Mouse (Mus musculus): Measurements from ENCODE around the gene Myh13.

Myh13 gene

DNA sequence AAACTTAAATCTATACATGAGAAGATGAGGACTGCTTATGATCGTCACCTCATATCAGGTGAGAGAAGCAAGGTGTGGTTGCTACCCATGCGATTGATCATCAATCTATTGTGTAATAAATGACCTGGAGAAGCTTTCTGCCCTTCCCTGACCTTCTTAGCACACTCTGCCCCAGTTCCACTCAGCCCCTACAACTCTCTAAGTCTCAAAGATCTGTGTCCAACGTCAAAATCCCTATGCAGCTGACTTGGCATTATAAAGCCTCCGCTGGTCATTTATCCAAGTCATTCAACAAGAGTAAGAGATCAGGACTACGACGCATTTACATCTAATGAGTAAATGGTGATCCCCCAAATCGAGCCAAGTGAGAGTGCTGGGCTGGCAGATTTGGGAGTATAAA is at the start of gene Myh13:
Gene Myh13, plus strand, starts transcription at position 301 of the 400 bp plus-strand sequence.
- no peak for DNase-seq (ENCODE audit: low spot score in 2 of 2)

DNA sequence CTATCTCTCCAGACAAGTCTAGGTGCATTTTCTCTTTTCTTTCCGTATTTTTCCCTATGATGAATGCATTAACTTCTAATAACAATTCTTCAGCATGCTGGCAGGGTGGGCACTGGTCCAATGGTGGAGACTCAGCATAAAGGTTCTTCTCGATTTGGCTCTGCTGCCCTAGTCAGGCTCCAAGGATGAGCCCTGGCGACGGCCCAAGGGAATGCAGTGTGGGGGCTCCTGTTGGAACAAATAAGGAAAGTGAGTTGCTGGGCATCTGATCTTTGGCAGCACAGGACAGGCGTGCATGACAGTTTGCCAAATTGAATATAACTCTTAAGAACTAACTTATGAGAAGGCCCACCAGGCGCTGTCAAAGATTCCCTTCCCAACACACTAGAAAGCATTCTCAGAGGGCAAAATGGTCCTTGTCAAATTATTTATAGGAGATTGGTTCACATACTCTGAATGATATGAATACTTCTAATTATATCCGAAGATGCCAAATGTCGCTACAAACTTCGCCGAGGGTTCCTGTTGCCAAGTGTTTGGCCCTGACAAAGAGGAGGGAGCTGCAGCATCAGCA is 44.8 kb upstream of the Myh13 start, which contains the start of gene Myh8:
Gene Myh8, plus strand, starts transcription at position 524 of the 574 bp plus-strand sequence.
- no peak for DNase-seq (ENCODE audit: low spot score in 2 of 2)

- peak; percentile 17 to 47 for DNase-seq (ENCODE audit: low spot score in 2 of 2)
These were observed 28.0 kb upstream of the Myh13 start for GRCm38 (mm10) chr11:67293440-67293839.

GRCm38 (mm10) chr11:67313733-67314452 is 7.6 kb upstream of the Myh13 start:
- DNase-seq (ENCODE audit: low spot score in 2 of 2) = no peak

DNA sequence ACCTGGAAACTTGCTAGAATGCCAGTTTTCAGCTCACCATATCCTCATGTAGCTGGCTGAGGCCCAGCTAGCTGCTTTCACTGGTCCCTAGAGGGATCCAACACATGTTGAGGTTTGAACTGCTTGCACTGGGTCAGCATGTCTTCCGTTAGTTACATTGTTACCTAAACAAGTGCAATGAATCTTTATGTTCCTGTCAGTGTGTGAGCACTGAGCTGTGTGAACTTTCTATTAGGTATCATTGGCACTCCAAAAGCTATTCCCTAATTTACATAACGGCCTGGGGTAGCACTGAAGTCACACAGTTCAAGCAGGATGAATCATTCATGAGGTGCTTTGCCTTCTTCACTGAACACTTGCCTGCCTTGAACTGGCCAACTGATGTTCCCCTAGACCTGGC is 5.1 kb downstream of the Myh13 start:
- no peak for DNase-seq (ENCODE audit: low spot score in 2 of 2)

- no peak for DNase-seq (ENCODE audit: low spot score in 2 of 2)
These were observed 23.1 kb downstream of the Myh13 start for GRCm38 (mm10) chr11:67344556-67344955.

GRCm38 (mm10) chr11:67345186-67345855 is 23.9 kb downstream of the Myh13 start:
- no peak for DNase-seq (ENCODE audit: low spot score in 2 of 2)

DNA sequence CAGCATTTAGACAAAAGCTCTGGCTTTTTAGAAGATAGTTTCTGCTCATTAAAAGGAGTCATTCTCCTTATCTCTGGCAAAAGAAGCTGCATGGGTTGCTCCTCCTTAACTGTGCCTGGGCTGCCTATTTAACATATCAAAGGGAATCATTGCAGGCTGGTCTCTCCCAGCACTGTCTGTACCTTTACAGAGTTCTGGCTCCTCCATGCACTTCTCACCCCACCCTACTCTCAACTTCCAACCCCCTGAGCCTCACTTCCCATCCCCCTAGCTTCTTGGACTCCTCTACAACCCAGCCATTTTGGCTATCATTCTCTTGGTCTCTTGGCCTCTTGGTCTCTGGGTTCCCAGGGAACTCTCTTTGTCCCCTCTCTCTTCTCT is 24.4 kb downstream of the Myh13 start:
- no peak for DNase-seq (ENCODE audit: low spot score in 2 of 2)

GRCm38 (mm10) chr11:67350153-67350768 is 28.8 kb downstream of the Myh13 start:
- DNase-seq (ENCODE audit: low spot score in 2 of 2) = peak; percentile 89 to 91

DNA sequence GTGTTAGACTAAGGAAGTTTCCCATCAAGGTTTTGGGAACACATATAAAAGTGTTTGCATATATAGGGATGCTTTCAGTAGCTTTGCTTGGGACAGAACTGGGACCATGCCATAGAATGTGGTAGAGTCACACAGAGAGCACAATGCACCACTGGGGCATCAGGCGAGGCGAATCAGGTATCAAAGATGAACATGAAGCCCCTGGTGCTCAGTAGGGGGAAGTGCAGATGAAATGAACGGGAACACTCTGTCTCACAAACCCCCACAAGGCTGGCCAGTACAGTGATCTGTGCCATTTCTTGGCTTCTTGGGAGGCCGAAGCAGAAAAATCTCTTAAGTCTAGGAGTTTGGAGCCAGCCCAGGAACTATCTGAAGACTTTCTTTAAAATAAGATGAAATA is 31.6 kb downstream of the Myh13 start:
- no peak for DNase-seq (ENCODE audit: low spot score in 2 of 2)

DNA sequence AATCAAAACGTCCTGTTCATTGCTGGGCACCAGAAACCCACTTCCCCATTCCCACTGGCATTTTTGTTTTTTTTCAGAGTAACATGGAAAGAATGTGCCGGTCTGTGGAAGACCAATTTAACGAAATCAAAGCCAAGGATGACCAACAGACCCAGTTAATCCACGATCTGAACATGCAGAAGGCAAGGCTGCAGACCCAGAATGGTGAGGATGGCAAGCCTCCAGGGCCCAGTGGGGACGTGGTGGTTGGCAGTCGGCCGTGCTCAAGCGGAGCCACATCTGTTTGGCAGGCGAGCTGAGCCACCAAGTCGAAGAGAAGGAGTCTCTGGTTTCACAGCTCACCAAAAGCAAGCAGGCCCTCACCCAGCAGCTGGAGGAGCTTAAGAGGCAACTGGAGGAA is 36.6 kb downstream of the Myh13 start:
- no peak for DNase-seq (ENCODE audit: low spot score in 2 of 2)

GRCm38 (mm10) chr11:67362236-67362635 is 40.8 kb downstream of the Myh13 start:
- no peak for DNase-seq (ENCODE audit: low spot score in 2 of 2)

DNA sequence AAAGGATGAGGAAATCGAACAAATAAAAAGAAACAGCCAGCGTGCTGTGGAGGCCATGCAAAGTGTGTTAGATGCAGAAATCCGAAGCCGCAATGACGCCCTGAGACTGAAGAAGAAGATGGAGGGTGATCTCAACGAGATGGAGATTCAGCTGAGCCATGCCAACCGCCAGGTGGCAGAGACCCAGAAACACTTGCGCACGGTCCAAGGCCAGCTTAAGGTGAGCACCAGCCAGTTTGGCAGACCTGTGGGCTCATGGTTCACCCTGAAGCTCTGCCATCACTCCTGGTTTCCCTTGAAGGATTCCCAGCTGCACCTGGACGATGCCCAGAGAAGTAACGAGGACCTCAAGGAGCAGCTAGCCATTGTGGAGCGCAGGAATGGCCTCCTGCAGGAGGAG is 43.1 kb downstream of the Myh13 start:
- DNase-seq (ENCODE audit: low spot score in 2 of 2) = no peak

DNA sequence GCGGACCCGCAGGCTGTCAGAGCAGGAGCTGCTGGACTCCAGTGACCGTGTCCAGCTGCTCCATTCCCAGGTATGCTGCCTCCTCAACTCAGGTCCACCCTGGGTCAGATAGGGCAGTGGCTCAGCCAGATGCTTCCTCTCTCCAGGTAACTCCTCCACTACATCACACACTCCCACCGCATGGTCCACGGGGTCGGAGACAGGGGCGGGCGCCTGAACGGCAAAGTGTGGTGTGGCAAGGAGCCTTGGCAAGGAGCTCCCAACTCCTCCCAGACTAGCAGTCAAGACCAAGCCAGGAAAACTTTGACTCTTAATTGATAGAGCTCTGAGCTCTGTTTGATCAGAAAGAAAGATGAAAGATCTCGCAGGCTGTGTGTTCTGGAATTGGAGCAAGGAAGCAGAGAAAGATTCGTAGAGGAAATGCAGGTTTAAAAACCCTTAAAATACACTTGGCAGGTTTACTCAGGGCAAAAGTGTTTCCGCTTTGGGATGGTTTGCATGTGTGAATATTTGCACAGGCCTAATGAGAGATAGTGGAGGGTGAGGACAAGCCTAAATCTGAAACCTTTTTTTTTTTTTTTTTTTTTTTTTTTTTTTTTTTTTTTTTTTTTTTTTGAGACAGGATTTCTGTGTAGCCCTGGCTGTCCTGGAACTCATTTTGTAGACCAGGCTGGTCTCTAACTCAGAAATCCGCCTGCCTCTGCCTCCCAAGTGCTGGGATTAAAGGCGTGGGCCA is 43.7 kb downstream of the Myh13 start:
- no peak for DNase-seq (ENCODE audit: low spot score in 2 of 2)

GRCm38 (mm10) chr11:67366936-67367335 is 45.5 kb downstream of the Myh13 start:
- DNase-seq (ENCODE audit: low spot score in 2 of 2) = no peak

DNA sequence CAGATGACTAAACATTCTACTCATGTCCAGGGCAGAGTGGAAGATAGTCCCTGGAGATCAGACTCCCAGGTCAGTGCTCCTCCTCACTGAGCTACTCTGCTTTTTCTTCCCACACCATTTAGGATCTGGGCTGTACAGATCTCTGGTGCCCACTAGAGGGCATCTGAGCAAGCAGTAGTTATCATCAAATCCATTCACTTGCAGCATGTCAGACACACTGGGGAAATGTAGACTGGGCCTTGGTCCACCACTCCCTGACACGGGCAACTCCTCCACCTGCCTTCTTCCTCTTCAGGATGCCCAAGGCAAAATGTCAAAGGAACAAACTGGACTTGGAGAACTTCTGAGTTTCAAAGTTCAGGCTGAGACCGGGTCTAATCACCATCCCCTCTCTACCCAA is 51.9 kb downstream of the Myh13 start:
- peak; percentile 39 to 40 for DNase-seq (ENCODE audit: low spot score in 2 of 2)

DNA sequence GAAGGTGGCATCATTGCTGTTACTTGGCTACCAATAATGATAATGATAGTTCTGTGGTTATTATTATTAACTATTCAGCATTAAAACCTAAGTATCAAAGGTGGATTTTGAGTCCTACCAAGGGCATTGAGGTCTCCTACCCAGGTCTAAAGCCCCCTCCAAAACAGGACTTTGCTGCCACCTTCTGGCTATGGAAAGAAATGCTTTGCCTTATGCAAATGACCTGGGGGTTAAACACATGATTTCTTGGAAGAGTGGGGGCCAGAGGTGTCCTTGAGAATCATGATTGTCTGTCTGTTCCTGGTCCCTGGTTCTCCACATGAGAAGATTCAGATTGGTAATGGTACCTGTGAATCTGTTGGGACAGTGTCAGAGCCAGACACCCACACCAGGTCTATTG is 54.9 kb downstream of the Myh13 start:
- DNase-seq (ENCODE audit: low spot score in 2 of 2) = no peak

DNA sequence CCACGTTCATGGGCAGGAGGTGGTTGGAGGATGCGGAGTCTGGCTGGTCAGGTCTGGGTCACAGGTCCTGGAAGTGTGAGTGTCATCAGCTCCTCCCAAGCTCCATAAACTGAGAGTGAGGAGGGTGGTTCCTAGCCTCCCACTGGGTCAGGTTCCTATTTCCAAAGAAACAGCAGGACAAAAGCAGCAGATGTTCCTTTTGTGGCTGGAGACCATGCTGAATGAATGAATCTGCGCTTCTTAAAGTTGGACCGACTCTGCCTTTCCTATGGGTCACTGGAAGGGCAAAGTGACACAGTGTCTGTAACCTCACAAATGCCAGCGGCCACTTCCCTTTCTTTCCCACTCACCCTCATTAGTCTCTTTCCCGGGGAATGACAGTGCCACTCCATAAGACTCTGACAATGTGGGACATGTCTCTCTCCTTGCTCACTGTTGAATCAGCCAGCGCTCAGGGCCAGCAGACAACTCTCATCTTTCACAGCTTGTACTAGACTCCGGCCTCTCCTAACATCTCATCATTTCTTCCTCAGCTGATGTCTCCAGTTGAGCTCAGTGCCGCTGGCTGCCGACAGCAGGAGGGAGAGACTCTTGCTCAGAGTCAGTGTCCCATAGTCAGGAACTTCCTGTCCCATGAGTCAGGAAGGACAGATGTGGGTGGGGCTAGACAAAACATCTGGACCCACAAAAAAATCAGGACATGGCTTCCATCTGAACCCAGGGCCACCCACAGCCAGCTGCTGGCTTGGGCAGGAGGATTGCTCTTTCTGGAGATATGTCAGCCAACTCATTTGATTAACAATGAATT is 58.4 kb downstream of the Myh13 start:
- DNase-seq (ENCODE audit: low spot score in 2 of 2) = no peak

GRCm38 (mm10) chr11:67381833-67382232 is 60.4 kb downstream of the Myh13 start:
- no peak for DNase-seq (ENCODE audit: low spot score in 2 of 2)

GRCm38 (mm10) chr11:67384653-67385052 is 63.2 kb downstream of the Myh13 start:
- no peak for DNase-seq (ENCODE audit: low spot score in 2 of 2)

DNA sequence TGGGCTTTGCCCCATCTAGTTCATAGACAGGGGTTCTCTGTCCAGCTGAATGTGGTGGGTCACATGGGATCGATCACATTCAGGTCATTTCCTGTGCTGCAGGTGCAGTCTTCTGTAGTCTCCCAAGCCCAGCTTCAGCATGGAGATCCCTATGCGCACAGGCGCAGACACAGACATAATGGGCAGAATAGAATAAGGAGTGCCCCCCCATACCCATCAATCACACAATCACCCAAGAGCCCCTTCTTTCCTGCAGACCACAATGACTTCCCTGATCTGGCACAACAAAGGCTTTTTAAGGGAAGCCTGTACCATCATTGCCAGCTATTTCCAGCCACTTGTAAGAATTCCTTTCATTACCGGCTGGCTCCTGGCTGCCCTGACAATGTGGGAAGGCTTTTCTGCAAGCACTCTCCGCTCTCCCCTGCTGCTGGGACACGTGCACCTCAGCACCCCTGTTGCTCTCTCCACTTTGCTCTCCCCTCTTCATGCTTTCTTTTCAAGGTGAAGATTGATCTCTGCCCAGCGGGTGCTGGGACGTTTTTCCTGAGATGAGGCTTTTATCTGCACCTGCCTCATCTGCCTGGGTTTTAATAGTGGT is 65.5 kb downstream of the Myh13 start:
- DNase-seq (ENCODE audit: low spot score in 2 of 2) = no peak

All from right cerebral cortex, adult 2 months (tissue).